Mouse (Mus musculus): ENCODE measurements at regions not wholly inside any gene's neighbourhood (a gene's known extent, or its start where the extent isn't known, plus 50 kb on each side); places are given as distances from the start of the nearest gene placed in this dataset.

- TF ChIP-seq CTCF (IDR thresholded peaks at IDR 0.05; ENCODE audit: extremely low read depth, insufficient read depth, insufficient read length, insufficient replicate concordance) (no peak), POLR2A (IDR thresholded peaks at IDR 0.05; ENCODE audit: low read depth, low read length) (no peak)
Observed at GRCm38 (mm10) chr2:92519396-92519795, 59.1 kb upstream of the Slc35c1 start.
